Mouse (Mus musculus) inflammation-experienced regulatory T-cells (primary cell): Measurements from ENCODE around the gene Itln1. TPM values are rescaled to one million over a fixed set of nuclear protein-coding genes. Genes with fewer than 3 reads are reported as not detected.

Source experiments
- polyA plus RNA-seq, 2 experiments: library from polyadenylated mRNA; unstranded; fragments of 100-300 nt; shearing (Covaris generic); gene quantifications; one replicate each; pipeline ENCODE4 v1.2.1; 2017

The Itln1 gene
- under 1 TPM in 1 of 2 experiments, not detected in 1; 0.24 TPM for polyA plus RNA-seq

DNA sequence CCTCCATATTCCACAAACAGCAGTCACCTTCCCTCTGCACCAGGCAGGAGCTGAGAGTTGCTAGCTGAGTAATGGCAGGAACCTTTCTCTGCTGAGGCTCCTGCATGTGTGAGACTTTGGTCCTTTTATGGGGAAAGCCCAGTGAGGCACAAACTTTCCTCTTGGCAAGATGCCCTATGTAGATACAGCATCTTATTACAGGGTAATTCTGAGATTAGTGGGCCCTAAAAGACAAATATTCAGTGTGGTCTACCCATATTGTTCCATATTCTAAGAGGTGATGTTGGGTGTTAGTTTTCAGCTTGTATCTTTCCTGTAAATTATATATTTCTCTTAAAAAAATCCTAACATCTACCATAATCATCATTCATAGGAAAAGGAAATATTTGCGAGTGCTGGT, at the start of gene Itln1:
Gene Itln1, minus strand, starts transcription at position 101 of the 400 bp plus-strand sequence.

DNA sequence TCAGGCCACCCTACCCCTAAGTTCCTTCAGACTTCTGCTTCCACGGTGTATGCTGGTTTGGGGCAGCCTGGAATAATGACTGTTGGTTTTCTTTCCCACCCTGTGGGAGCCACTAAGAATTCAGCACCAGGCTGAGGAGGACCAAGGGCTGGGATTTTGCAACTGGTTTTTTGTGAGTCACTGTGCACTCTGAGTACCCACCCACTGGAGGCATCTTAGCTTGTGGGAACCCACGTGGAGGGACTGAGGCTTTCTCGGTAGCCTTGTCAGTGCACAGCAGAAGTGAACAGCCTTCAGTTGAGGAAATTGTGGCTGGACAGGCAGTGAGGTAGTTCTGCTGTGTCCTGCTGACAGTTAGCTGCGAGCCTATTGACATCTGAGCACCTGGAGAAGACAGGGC, 23.8 kb upstream of the Itln1 start, which contains the start of gene Cd244a:
Gene Cd244a, plus strand, starts transcription at position 296 of the 400 bp plus-strand sequence.

DNA sequence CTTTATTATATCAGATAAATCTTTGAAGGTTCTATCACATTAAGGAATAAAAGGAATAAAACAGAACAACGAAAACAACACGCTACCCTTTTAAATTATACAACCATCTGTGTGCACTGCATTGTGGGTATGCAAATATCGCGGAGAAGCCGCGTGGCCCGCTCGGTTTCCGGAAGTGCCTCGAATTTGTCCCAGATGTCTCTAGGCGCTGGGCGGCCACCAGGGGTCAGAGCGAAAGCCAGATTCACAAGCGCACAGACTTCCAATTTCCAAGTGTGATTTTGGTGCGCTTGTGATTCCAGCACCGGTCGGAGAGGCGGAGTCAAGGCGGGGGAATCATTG, 31.9 kb downstream of the Itln1 start, which contains the start of gene Alyref2:
Gene Alyref2, plus strand, starts transcription at position 229 of the 342 bp plus-strand sequence.

Other genes starting within 250 kb of the Itln1 start
- 10 to 100 TPM; 58.7 to 64.2 TPM for gene Usp21, start 247.3 kb downstream of the Itln1 start, polyA plus RNA-seq
- 10 to 100 TPM; 64.4 to 71.1 TPM for gene Ufc1, start 240.3 kb downstream of the Itln1 start, polyA plus RNA-seq
- 10 to 100 TPM; 42.6 to 52.0 TPM for gene Dedd, start 206.1 kb downstream of the Itln1 start, polyA plus RNA-seq
- 10 to 100 TPM; 42.0 to 43.2 TPM for gene Nit1, start 189.6 kb downstream of the Itln1 start, polyA plus RNA-seq
- 100 to 1,000 TPM in 1 of 2 experiments, 10 to 100 TPM in 1; 80.8 to 111 TPM for gene Pfdn2, start 189.6 kb downstream of the Itln1 start, polyA plus RNA-seq
- not detected for gene Klhdc9, start 174.5 kb downstream of the Itln1 start, polyA plus RNA-seq
- gene Nectin4, start 165.2 kb downstream of the Itln1 start, polyA plus RNA-seq, result 1 to 10 TPM in 1 of 2 experiments, under 1 TPM in 1; 0.29 to 1.4 TPM
- 100 to 1,000 TPM; 170 to 197 TPM for gene Arhgap30, start 146.3 kb downstream of the Itln1 start, polyA plus RNA-seq
- gene Usf1, start 124.0 kb downstream of the Itln1 start, polyA plus RNA-seq, result 10 to 100 TPM; 72.9 to 77.0 TPM
- 1 to 10 TPM; 2.6 to 3.1 TPM for gene Tstd1, start 116.4 kb downstream of the Itln1 start, polyA plus RNA-seq
- gene F11r, start 97.8 kb downstream of the Itln1 start, polyA plus RNA-seq, result 1 to 10 TPM in 1 of 2 experiments, not detected in 1; 1.8 TPM
- 10 to 100 TPM; 13.0 to 16.1 TPM for gene Alyref2, start 31.8 kb downstream of the Itln1 start, polyA plus RNA-seq
- 1 to 10 TPM in 1 of 2 experiments, under 1 TPM in 1; 0.57 to 2.0 TPM for gene Cd244a, start 23.9 kb upstream of the Itln1 start, polyA plus RNA-seq
- 100 to 1,000 TPM; 155 to 156 TPM for gene Ly9, start 72.1 kb upstream of the Itln1 start, polyA plus RNA-seq
- 10 to 100 TPM in 1 of 2 experiments, 1 to 10 TPM in 1; 5.4 to 10.5 TPM for gene Slamf7, start 117.7 kb upstream of the Itln1 start, polyA plus RNA-seq
- gene Cd48, start 146.7 kb upstream of the Itln1 start, polyA plus RNA-seq, result 100 to 1,000 TPM; 392 to 447 TPM
- gene Slamf1, start 231.8 kb upstream of the Itln1 start, polyA plus RNA-seq, result 100 to 1,000 TPM in 1 of 2 experiments, 10 to 100 TPM in 1; 48.0 to 101 TPM